Mouse (Mus musculus) E14TG2a.4 (cell line): Measurements from ENCODE around the gene Spred1.

Experiments
- H3K27me3 ChIP-seq: 2 replicates; pipeline ENCODE4 v1.6.1; 2014; ENCODE audit warnings: low read length, control low read depth; ENCODE audit not compliant: insufficient read depth
- H3K36me3 ChIP-seq: 2 replicates; pipeline ENCODE4 v1.6.1; 2014; ENCODE audit warnings: low read length, control low read depth; ENCODE audit not compliant: insufficient read depth
- H3K4me1 ChIP-seq: replicated peaks from 2 replicates; pipeline ENCODE4 v1.6.1; 2014; ENCODE audit warnings: low read depth, low read length, control low read depth
- H3K4me3 ChIP-seq: replicated peaks from 2 replicates; pipeline ENCODE4 v1.5.1; 2014; ENCODE audit warnings: mild to moderate bottlenecking, low read length
- H3K9me3 ChIP-seq: 2 replicates; pipeline ENCODE4 v1.6.1; 2014; ENCODE audit warnings: low read length, control low read depth
- CTCF ChIP-seq: conservative IDR thresholded peaks from 2 replicates; pipeline ENCODE4 v1.5.1; 2014; ENCODE audit warnings: low read length
- NANOG ChIP-seq: IDR thresholded peaks from 2 replicates; pipeline ENCODE4 v1.6.1; 2014; ENCODE audit warnings: borderline replicate concordance, low read length, mixed read lengths
- POU5F1 ChIP-seq: IDR thresholded peaks from 2 replicates; pipeline ENCODE4 v1.6.1; 2014; ENCODE audit warnings: low read length, borderline replicate concordance

Spred1 gene

GRCm38 (mm10) chr2:117090061-117090460 is 31.1 kb upstream of the Spred1 start:
- TF ChIP-seq NANOG, result no peak
- no peak for TF ChIP-seq CTCF
- no peak for TF ChIP-seq POU5F1
- 0 out of 2 replicates have a peak, but pooled peaks cover 2% of the 10 kb centered on the region for H3K27me3 ChIP-seq
- H3K36me3 ChIP-seq, result no peaks in the 10 kb centered on the region
- no peak overlapping the region for H3K4me3 ChIP-seq
- peaks cover 13% of the 10 kb centered on the region for H3K4me1 ChIP-seq
- H3K9me3 ChIP-seq, result peaks cover 7% of the 10 kb centered on the region; the same call in 1 of the 2 replicates

- TF ChIP-seq NANOG (no peak), CTCF (no peak), POU5F1 (no peak)
- H3K4me3 ChIP-seq, result no peak overlapping the region
- H3K4me1 ChIP-seq, result peaks cover 13% of the 10 kb centered on the region
- H3K36me3 ChIP-seq, result no peaks in the 10 kb centered on the region
- no peaks in the 10 kb centered on the region for H3K27me3 ChIP-seq
- peaks cover 7% of the 10 kb centered on the region; the same call in 1 of the 2 replicates for H3K9me3 ChIP-seq
Observed at GRCm38 (mm10) chr2:117092946-117093401, 28.2 kb upstream of the Spred1 start.

- H3K36me3 ChIP-seq, result no peaks in the 10 kb centered on the region
- H3K4me3 ChIP-seq, result no peak overlapping the region
- H3K9me3 ChIP-seq, result no peaks in the 10 kb centered on the region
- peaks cover 16% of the 10 kb centered on the region for H3K4me1 ChIP-seq
- H3K27me3 ChIP-seq, result no peaks in the 10 kb centered on the region
- TF ChIP-seq CTCF (no peak), POU5F1 (no peak), NANOG (no peak)
Observed at GRCm38 (mm10) chr2:117095491-117095890, 25.7 kb upstream of the Spred1 start.

GRCm38 (mm10) chr2:117097305-117097704 is 23.9 kb upstream of the Spred1 start:
- Histone ChIP-seq H3K4me3 (no peak overlapping the region), H3K4me1 (peaks cover 14% of the 10 kb centered on the region), H3K36me3 (no peaks in the 10 kb centered on the region), H3K27me3 (no peaks in the 10 kb centered on the region), H3K9me3 (no peaks in the 10 kb centered on the region)
- no peak for TF ChIP-seq POU5F1
- TF ChIP-seq CTCF, result no peak
- no peak for TF ChIP-seq NANOG

GRCm38 (mm10) chr2:117099316-117099715 is 21.9 kb upstream of the Spred1 start:
- Histone ChIP-seq H3K27me3 (0 out of 2 replicates have a peak, but pooled peaks cover 2% of the 10 kb centered on the region), H3K9me3 (no peaks in the 10 kb centered on the region), H3K4me3 (no peak overlapping the region), H3K4me1 (0 out of 2 replicates have a peak, but pooled peaks cover 3% of the 10 kb centered on the region), H3K36me3 (no peaks in the 10 kb centered on the region)
- TF ChIP-seq POU5F1, result no peak
- no peak for TF ChIP-seq CTCF
- TF ChIP-seq NANOG, result no peak

GRCm38 (mm10) chr2:117103461-117103860 is 17.7 kb upstream of the Spred1 start:
- H3K27me3 ChIP-seq, result peaks cover 11% of the 10 kb centered on the region; the same call in 1 of the 2 replicates
- no peaks in the 10 kb centered on the region for H3K36me3 ChIP-seq
- no peaks in the 10 kb centered on the region for H3K9me3 ChIP-seq
- 0 out of 2 replicates have a peak, but pooled peaks cover 3% of the 10 kb centered on the region for H3K4me1 ChIP-seq
- no peak for TF ChIP-seq POU5F1
- no peak overlapping the region for H3K4me3 ChIP-seq

GRCm38 (mm10) chr2:117105407-117105806 is 15.8 kb upstream of the Spred1 start:
- no peak overlapping the region for H3K4me3 ChIP-seq
- no peak for TF ChIP-seq POU5F1
- no peak for TF ChIP-seq CTCF
- no peak for TF ChIP-seq NANOG
- peaks cover 15% of the 10 kb centered on the region for H3K27me3 ChIP-seq
- no peaks in the 10 kb centered on the region for H3K36me3 ChIP-seq
- no peaks in the 10 kb centered on the region for H3K9me3 ChIP-seq
- H3K4me1 ChIP-seq, result no peaks in the 10 kb centered on the region

GRCm38 (mm10) chr2:117108059-117108458 is 13.1 kb upstream of the Spred1 start:
- Histone ChIP-seq H3K27me3 (peaks cover 21% of the 10 kb centered on the region), H3K9me3 (no peaks in the 10 kb centered on the region), H3K4me3 (no peak overlapping the region), H3K4me1 (no peaks in the 10 kb centered on the region), H3K36me3 (no peaks in the 10 kb centered on the region)
- no peak for TF ChIP-seq CTCF
- no peak for TF ChIP-seq POU5F1
- TF ChIP-seq NANOG, result no peak

GRCm38 (mm10) chr2:117109296-117109695 is 11.9 kb upstream of the Spred1 start:
- no peak overlapping the region for H3K4me3 ChIP-seq
- no peaks in the 10 kb centered on the region for H3K9me3 ChIP-seq
- 0 out of 2 replicates have a peak, but pooled peaks cover 5% of the 10 kb centered on the region for H3K4me1 ChIP-seq
- H3K36me3 ChIP-seq, result no peaks in the 10 kb centered on the region
- H3K27me3 ChIP-seq, result peaks cover 26% of the 10 kb centered on the region
- TF ChIP-seq NANOG, result no peak
- TF ChIP-seq CTCF, result no peak
- no peak for TF ChIP-seq POU5F1
